Mouse (Mus musculus): ENCODE measurements around the gene Olfr1094. TPM values are rescaled to one million over a fixed set of nuclear protein-coding genes. Genes with fewer than 3 reads are reported as not detected.

The Olfr1094 gene
- total RNA-seq (2021) = not detected

GRCm38 (mm10) chr2:86824363-86824762, at the start of gene Olfr1094:
TSS of gene Olfr1094 (plus strand) at chr2:86824663.
- no peak for DNase-seq (ENCODE audit: low spot score in 2 of 2)
- intact Hi-C loops (cut with DNase I) = no loop called here

GRCm38 (mm10) chr2:86782179-86782578, 42.3 kb upstream of the Olfr1094 start, which contains the start of gene Olfr1093:
TSS of gene Olfr1093 (plus strand) at chr2:86782479.
- DNase-seq (ENCODE audit: low spot score in 2 of 2) = no peak
- intact Hi-C loops (cut with DNase I) = no loop called here

GRCm38 (mm10) chr2:86809918-86810317, 14.5 kb upstream of the Olfr1094 start, which contains the start of gene Olfr141:
TSS of gene Olfr141 (minus strand) at chr2:86810018.
- no peak for DNase-seq (ENCODE audit: low spot score in 2 of 2)
- intact Hi-C loops (cut with DNase I) = no loop called here

- intact Hi-C loops (cut with DNase I) = no loop called here
- DNase-seq (ENCODE audit: low spot score in 2 of 2) = no peak
Measured at GRCm38 (mm10) chr2:86851596-86851995, 27.1 kb downstream of the Olfr1094 start, which contains the start of gene Olfr1095. TSS of gene Olfr1095 (minus strand) at chr2:86851696.

- intact Hi-C loops (cut with DNase I) = no loop called here
- no peak for DNase-seq (ENCODE audit: low spot score in 2 of 2)
Measured at GRCm38 (mm10) chr2:86874702-86875101, 50.2 kb downstream of the Olfr1094 start, which contains the start of gene Gm13723. TSS of gene Gm13723 (minus strand) at chr2:86874802.

Other genes with a start within 250 kb of the Olfr1094 start
- gene Olfr1082, start 225.7 kb upstream of the Olfr1094 start, total RNA-seq (2021) = not detected
- gene Olfr1084, start 184.9 kb upstream of the Olfr1094 start, total RNA-seq (2021) = not detected
- gene Olfr1085, start 162.6 kb upstream of the Olfr1094 start, total RNA-seq (2021) = not detected
- gene Olfr1086, start 144.6 kb upstream of the Olfr1094 start, total RNA-seq (2021) = not detected
- gene Olfr1087, start 126.3 kb upstream of the Olfr1094 start, total RNA-seq (2021) = not detected
- gene Olfr1089, start 91.0 kb upstream of the Olfr1094 start, total RNA-seq (2021) = not detected
- not detected for gene Olfr1090, start 65.7 kb upstream of the Olfr1094 start, total RNA-seq (2021)
- gene Olfr1093, start 42.2 kb upstream of the Olfr1094 start, total RNA-seq (2021) = not detected
- gene Olfr141, start 14.6 kb upstream of the Olfr1094 start, total RNA-seq (2021) = not detected
- gene Olfr1095, start 27.0 kb downstream of the Olfr1094 start, total RNA-seq (2021) = not detected
- not detected for gene Gm13723, start 50.1 kb downstream of the Olfr1094 start, total RNA-seq (2021)
- gene Olfr1097, start 67.6 kb downstream of the Olfr1094 start, total RNA-seq (2021) = not detected
- not detected for gene Olfr1098, start 99.9 kb downstream of the Olfr1094 start, total RNA-seq (2021)
- gene Olfr1099, start 136.0 kb downstream of the Olfr1094 start, total RNA-seq (2021) = not detected
- not detected for gene Olfr1100, start 155.3 kb downstream of the Olfr1094 start, total RNA-seq (2021)
- not detected for gene Olfr1101, start 166.6 kb downstream of the Olfr1094 start, total RNA-seq (2021)
- gene Olfr1102, start 173.7 kb downstream of the Olfr1094 start, total RNA-seq (2021) = not detected
- not detected for gene Olfr1104, start 202.4 kb downstream of the Olfr1094 start, total RNA-seq (2021)
- not detected for gene Olfr1105, start 211.9 kb downstream of the Olfr1094 start, total RNA-seq (2021)
- not detected for gene Olfr1106, start 227.6 kb downstream of the Olfr1094 start, total RNA-seq (2021)

All from left cerebral cortex, postnatal 36 days (tissue).